Mouse (Mus musculus) liver, embryonic 13.5 days (tissue): ENCODE results near the gene Rad51ap1. TPM values are rescaled to one million over a fixed set of nuclear protein-coding genes. Genes with fewer than 3 reads are reported as not detected.
A peak's percentile ranks its signal among the peaks of the same experiment; 100 is the strongest.

ENCODE experiments used
- ATAC-seq: fragments of 200-750 bp; cut with Nextera tagmentation; 2 replicates; pipeline ENCODE4 v1.8.0; 2017; ENCODE audit warnings: low read depth, mild to moderate bottlenecking, moderate number of reproducible peaks, moderate library complexity
- DNase-seq: peaks from one replicate; pipeline ENCODE4 v3.0.0; 2022
- H3K27ac ChIP-seq: fragments of 300-500 bp; sonication (generic); 2 replicates; pipeline ENCODE4 v1.5.1; 2015; ENCODE audit warnings: moderate library complexity, mild to moderate bottlenecking, inconsistent platforms
- H3K27me3 ChIP-seq: fragments of 300-500 bp; sonication (generic); 2 replicates; pipeline ENCODE4 v1.6.1; 2015; ENCODE audit warnings: mild to moderate bottlenecking, inconsistent platforms
- H3K36me3 ChIP-seq: fragments of 300-500 bp; sonication (generic); 2 replicates; pipeline ENCODE4 v1.6.1; 2015; ENCODE audit warnings: mild to moderate bottlenecking, inconsistent platforms
- H3K4me1 ChIP-seq: fragments of 300-500 bp; sonication (generic); replicated peaks from 2 replicates; pipeline ENCODE4 v1.6.1; 2015; ENCODE audit warnings: inconsistent platforms
- H3K4me2 ChIP-seq: fragments of 300-500 bp; sonication (generic); 2 replicates; pipeline ENCODE4 v1.6.1; 2015; ENCODE audit warnings: inconsistent platforms, mild to moderate bottlenecking, moderate library complexity
- H3K4me3 ChIP-seq: fragments of 300-500 bp; sonication (generic); replicated peaks from 2 replicates; pipeline ENCODE4 v1.5.1; 2015; ENCODE audit warnings: mild to moderate bottlenecking, inconsistent platforms
- H3K9ac ChIP-seq: fragments of 300-500 bp; sonication (generic); 2 replicates; pipeline ENCODE4 v1.6.1; 2015; ENCODE audit warnings: mild to moderate bottlenecking, inconsistent platforms
- H3K9me3 ChIP-seq: fragments of 300-500 bp; sonication (generic); replicated peaks from 2 replicates; pipeline ENCODE4 v1.6.1; 2016; ENCODE audit warnings: inconsistent platforms
- WGBS: fragments of 180-500 bp; shearing (Covaris S2); methylation state at CpG from one replicate; pipeline ENCODE4 v1.1.7; 2015; ENCODE audit not compliant: insufficient replicate concordance; 5-methylcytosine and 5-hydroxymethylcytosine counted together
- polyA plus RNA-seq: library from polyadenylated mRNA; unstranded; fragments of >200 nt; fragmentation: Nextera tagmentation; extraction: Ambion mirVana; gene quantifications from 2 replicates; pipeline ENCODE4 v1.2.1, GENCODE M21; 2015

Gene Rad51ap1
- 59.0 and 67.3 TPM in 2 replicates for polyA plus RNA-seq

DNA sequence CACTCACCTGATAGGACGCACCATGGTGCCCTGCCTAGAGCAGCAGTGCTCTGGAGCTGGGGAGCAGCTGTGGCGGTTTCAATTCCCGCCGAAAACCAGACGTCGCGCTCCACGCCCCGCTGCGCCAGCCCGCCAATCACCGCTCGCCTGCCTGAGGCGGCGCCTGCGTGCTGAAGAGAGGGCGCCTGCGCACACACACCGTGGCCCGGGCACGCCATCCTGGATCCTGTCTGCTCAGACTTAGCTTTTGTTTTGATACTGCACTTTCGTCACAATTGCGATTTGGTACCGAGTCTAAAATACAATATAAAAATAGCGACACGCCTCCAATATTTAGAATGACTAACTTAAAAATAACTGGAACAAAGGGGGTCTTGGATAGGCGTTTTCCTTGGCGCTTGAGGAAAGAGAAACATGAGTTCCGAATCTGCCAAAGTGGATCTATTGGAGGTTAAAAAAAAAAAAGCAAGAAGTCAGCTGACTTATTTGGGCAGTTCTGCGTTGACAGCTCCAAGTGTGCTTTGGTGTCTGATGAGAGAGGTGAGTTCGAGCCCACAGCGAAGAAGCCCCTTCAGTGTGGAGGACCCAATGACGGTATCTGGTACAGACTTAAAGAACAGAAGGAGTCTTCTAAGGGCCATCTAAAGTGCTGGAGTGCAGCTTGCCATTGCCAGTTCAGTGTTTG is at the start of gene Rad51ap1, which contains the start of gene D6Wsu163e:
TSS of gene Rad51ap1 (minus strand) at position 101 of the 685 bp plus-strand sequence.
TSS of gene D6Wsu163e (plus strand) at position 476 of the 685 bp plus-strand sequence.
- ATAC-seq (peak; percentile 98), DNase-seq (peak; percentile 94)
- under 1% methylated on average over 33 of the region's 33 CpGs for WGBS

DNA sequence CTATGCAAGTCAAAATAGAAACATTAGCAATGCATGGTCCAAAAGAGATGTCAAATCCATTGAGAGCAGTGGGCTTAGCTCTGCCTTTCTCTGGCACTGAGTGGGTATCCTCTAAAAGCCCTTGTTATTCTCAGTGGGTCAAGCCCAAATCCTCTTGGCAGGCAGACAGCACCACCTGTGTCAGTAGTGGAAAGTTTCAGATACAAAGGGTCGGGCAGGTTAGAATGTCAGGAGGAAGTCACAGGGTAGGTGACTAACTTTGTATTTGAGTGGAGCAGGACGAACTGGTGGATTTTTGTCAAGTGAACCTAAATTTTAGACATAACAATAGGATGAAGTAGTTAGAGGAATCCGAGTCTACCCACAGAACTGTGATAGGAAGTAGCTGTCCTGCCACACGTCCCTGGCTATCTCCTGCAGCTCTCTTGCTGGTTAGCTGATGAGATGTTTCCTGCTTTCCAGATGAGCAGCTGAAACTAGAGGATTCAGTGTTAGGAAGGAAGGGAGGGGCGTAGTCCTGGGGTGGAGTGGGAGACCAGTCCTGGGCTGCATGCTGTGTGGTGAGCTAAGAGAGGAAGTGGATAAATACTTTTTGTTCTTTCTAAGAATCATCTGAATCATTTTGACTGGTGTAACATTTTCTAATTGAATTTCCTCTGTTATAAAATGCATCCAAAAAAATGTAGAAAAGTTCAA is 42.3 kb upstream of the Rad51ap1 start:
- Histone ChIP-seq H3K4me3 (no peak overlapping the region), H3K36me3 (peaks cover 16% of the 10 kb centered on the region; the same call in 1 of the 2 replicates), H3K9me3 (no peaks in the 10 kb centered on the region), H3K4me1 (no peaks in the 10 kb centered on the region), H3K4me2 (no peak overlapping the region), H3K27me3 (no peaks in the 10 kb centered on the region), H3K9ac (no peak overlapping the region), H3K27ac (no peak overlapping the region)
- WGBS, result 8% methylated on average over 5 of the region's 5 CpGs
- ATAC-seq (peak; percentile 36; the same call in 1 of the 2 replicates), DNase-seq (no peak)

More for the DNA sequence above, at the start of gene Rad51ap1, which contains the start of gene D6Wsu163e:
- Histone ChIP-seq H3K4me2 (peak within 1 kb of the TSS; percentile 81), H3K4me3 (peak within 1 kb of the TSS; percentile 91), H3K9me3 (no peaks in the 10 kb centered on the region), H3K4me1 (peaks cover 38% of the 10 kb centered on the region), H3K36me3 (peaks cover 31% of the 10 kb centered on the region), H3K27me3 (no peaks in the 10 kb centered on the region), H3K9ac (peak within 1 kb of the TSS; percentile 95), H3K27ac (peak within 1 kb of the TSS; percentile 88)

DNA sequence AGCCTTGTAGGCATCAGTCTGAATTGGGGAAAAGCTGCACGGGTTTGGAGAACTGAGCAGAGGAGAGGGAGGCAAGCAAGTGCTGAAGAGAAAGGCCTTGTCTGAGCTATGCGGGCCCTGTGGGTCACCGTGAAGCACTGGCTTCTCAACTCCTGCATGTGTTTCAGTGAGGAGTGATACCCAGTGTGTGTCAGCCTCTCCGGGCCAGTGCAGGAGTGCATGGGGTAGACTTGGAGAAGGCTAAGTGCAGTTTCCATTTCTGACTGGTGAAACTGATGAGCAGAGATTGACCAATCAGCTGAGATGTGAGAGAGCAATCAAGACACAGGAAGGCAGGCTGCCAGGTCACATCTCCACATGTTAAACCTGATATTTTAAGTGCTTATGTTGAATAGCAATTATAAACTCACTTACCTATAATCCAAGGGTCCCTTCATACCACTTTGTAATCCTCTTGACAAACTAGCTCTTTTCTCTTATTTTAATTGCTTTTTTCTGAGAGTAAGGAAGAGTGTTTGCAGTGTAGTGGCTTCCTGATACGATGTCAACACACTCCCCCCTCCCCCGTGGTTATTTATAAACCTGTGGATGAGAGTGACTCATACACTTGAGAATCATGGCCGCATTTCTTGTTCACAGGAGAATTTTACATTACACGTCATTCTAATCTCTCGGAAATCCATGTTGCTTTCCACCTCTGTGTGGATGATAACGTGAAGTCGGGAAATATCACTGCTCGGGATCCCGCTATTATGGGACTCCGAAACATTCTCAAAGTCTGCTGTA is 27.0 kb upstream of the Rad51ap1 start:
- DNase-seq (no peak), ATAC-seq (no peak)
- H3K4me2 ChIP-seq, result no peak overlapping the region
- no peak overlapping the region for H3K4me3 ChIP-seq
- no peaks in the 10 kb centered on the region for H3K9me3 ChIP-seq
- no peaks in the 10 kb centered on the region for H3K4me1 ChIP-seq
- no peaks in the 10 kb centered on the region for H3K27me3 ChIP-seq
- 64% methylated on average over 14 of the region's 14 CpGs for WGBS
- H3K9ac ChIP-seq, result no peak overlapping the region
- peaks cover 45% of the 10 kb centered on the region for H3K36me3 ChIP-seq
- H3K27ac ChIP-seq, result no peak overlapping the region

DNA sequence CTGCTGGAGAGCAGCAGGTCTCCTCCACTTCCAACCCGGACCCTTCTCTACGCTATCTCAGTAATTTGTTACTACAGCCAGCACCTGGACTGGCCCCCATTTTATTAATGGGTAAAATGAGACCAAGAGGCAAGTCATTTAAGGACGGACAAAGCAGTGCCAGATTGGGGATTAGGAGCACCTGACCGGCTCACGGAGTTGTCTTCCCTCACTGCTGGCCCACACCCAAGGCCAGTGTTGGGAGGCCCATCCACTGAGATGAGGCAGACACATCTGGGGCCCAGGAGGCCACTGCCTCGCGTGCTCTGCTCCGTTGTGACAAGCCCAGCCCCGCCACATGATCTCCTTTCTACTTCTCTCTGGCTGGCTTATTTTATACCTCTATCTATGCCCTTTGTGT is 24.0 kb upstream of the Rad51ap1 start:
- Histone ChIP-seq H3K27me3 (no peaks in the 10 kb centered on the region), H3K4me3 (no peak overlapping the region), H3K9ac (no peak overlapping the region), H3K27ac (no peak overlapping the region), H3K9me3 (no peaks in the 10 kb centered on the region), H3K36me3 (peaks cover 40% of the 10 kb centered on the region), H3K4me1 (no peaks in the 10 kb centered on the region), H3K4me2 (no peak overlapping the region)
- no peak for DNase-seq
- ATAC-seq, result no peak
- 75% methylated on average over 9 of the region's 9 CpGs for WGBS

DNA sequence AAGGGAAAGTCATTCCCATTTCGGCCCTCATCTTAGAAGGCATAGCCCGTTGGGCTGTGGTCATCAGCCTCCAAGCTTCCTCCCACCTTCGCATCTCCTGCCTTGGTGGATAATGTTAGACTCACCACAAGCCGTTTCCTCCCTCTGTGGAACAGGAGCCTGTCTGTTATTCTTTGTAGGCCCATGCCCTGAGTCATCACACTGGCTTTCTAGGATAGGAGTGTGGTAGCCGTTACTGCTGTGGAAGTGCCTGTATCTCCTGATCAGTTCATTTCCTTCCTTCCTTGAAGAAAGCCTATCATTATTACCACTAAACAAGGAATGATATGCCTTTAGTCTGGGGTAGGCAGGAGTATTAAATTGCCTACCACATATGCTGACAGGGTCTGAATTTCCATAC is 23.3 kb upstream of the Rad51ap1 start:
- Histone ChIP-seq H3K27ac (no peak overlapping the region), H3K4me2 (no peak overlapping the region), H3K36me3 (peaks cover 37% of the 10 kb centered on the region), H3K27me3 (no peaks in the 10 kb centered on the region), H3K9ac (no peak overlapping the region), H3K4me3 (no peak overlapping the region), H3K9me3 (no peaks in the 10 kb centered on the region), H3K4me1 (no peaks in the 10 kb centered on the region)
- WGBS, result 30% methylated on average over 5 of the region's 5 CpGs
- ATAC-seq (no peak), DNase-seq (no peak)

DNA sequence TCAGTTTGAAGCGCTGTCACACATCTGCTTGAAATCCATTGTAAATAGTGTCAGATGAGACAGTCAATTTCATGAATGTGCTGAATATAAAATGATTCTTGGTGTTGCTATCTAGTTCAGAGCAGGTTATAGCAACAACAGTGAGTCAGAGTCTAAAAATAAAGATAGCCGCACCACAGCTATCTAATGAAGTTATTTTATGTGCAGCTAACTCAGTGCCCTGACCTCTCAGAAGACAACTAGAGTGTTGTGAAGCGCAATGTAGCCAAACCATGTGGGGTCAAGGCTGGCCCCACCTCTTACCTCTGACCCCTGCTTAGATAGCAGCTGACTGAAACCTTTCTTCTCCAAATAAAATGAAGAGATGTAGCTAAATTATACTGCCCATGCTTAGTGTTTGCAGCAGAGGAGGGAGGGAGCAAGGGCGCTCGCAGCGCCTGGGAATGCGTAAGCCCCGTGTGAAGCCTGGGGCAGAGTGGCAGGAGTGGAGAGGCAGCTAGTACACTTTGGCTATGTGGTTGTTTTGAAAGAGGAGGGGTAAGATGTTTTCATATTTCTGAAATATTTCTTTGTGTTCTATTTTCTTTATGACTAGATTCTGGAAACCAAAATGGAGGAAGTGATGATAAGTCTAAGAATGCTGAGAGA is 22.1 kb upstream of the Rad51ap1 start:
- WGBS, result 82% methylated on average over 8 of the region's 8 CpGs
- no peak for DNase-seq
- peaks cover 43% of the 10 kb centered on the region for H3K36me3 ChIP-seq

DNA sequence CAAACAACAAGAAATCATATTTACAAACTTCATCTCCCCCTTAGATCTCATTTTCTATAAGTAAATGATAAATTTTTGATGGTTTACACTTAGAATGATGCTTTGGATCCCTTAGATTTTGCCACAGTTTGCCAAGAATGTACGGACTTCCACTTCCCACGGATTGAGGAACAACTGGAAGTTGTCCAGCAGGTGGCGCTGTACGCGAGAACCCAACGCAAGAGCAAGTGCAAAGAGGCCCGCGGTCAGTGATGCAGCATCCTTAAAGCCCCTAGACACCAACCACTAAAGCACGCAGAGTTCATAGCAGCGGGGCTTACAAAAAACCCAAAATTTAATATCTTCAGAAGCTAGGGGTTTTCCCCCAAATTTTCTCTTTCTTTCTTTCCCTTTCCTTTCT is 16.3 kb upstream of the Rad51ap1 start:
- Histone ChIP-seq H3K36me3 (peaks cover 50% of the 10 kb centered on the region), H3K27me3 (no peaks in the 10 kb centered on the region), H3K9me3 (no peaks in the 10 kb centered on the region), H3K4me2 (no peak overlapping the region), H3K4me1 (no peaks in the 10 kb centered on the region), H3K4me3 (no peak overlapping the region), H3K9ac (no peak overlapping the region), H3K27ac (no peak overlapping the region)
- DNase-seq (peak; percentile 42), ATAC-seq (no peak)
- 8% methylated on average over 10 of the region's 10 CpGs for WGBS

More for the DNA sequence above, 22.1 kb upstream of the Rad51ap1 start:
- no peaks in the 10 kb centered on the region for H3K9me3 ChIP-seq
- no peak overlapping the region for H3K4me3 ChIP-seq
- no peaks in the 10 kb centered on the region for H3K4me1 ChIP-seq
- no peak overlapping the region for H3K4me2 ChIP-seq
- no peak overlapping the region for H3K27ac ChIP-seq
- H3K27me3 ChIP-seq, result no peaks in the 10 kb centered on the region
- no peak for ATAC-seq
- H3K9ac ChIP-seq, result no peak overlapping the region

DNA sequence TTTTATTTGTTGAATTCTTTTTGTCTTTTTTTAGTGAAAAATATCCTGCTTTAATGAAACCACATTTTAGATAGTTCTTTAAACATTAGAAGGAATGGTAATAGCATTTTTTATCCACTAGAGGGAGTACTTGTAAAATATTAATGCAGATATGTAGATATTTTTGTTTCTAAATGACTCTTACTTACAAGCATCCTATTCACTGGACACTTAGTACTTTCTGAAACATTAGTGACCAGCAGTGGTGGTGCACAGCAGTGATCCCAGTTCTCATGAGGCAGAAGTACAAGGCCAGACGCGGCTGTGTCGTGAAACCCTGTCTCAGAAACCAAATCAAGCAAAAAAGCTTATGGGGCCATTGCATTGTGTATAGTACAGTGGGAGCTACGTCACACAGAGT is 8.9 kb upstream of the Rad51ap1 start:
- Histone ChIP-seq H3K9me3 (no peaks in the 10 kb centered on the region), H3K36me3 (peaks cover 59% of the 10 kb centered on the region), H3K27me3 (no peaks in the 10 kb centered on the region), H3K27ac (no peak overlapping the region), H3K4me2 (no peak overlapping the region), H3K4me1 (no peaks in the 10 kb centered on the region), H3K4me3 (no peak overlapping the region), H3K9ac (no peak overlapping the region)
- ATAC-seq (no peak), DNase-seq (no peak)
- WGBS, result 82% methylated on average over 4 of the region's 4 CpGs

DNA sequence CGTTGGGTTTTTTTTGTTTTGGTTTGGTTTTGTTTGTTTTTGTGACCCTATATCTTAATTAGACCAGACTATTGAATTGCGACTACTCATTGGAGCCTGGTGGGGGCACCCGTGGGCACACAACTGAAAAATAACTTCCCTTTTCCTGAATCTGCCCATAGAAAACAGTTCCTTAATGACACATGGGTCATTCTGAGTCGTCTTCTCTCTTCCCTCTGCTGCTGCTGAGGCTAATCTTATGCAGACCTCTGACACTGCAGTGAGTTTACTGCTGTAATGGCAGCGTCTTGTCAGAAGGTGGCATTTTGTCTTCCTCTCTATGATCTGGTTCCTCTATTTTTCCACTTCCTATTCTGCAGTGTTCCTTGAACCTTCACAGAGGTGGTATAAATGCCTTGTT is 1.1 kb upstream of the Rad51ap1 start:
- Histone ChIP-seq H3K27me3 (no peaks in the 10 kb centered on the region), H3K4me2 (peak overlapping the region; percentile 81), H3K27ac (peak overlapping the region; percentile 73), H3K9ac (peak overlapping the region; percentile 73), H3K4me3 (peak overlapping the region; percentile 91), H3K4me1 (peaks cover 38% of the 10 kb centered on the region), H3K36me3 (peaks cover 34% of the 10 kb centered on the region), H3K9me3 (no peaks in the 10 kb centered on the region)
- peak; percentile 24 for DNase-seq
- no peak for ATAC-seq
- WGBS, result 1% methylated on average over 5 of the region's 5 CpGs

DNA sequence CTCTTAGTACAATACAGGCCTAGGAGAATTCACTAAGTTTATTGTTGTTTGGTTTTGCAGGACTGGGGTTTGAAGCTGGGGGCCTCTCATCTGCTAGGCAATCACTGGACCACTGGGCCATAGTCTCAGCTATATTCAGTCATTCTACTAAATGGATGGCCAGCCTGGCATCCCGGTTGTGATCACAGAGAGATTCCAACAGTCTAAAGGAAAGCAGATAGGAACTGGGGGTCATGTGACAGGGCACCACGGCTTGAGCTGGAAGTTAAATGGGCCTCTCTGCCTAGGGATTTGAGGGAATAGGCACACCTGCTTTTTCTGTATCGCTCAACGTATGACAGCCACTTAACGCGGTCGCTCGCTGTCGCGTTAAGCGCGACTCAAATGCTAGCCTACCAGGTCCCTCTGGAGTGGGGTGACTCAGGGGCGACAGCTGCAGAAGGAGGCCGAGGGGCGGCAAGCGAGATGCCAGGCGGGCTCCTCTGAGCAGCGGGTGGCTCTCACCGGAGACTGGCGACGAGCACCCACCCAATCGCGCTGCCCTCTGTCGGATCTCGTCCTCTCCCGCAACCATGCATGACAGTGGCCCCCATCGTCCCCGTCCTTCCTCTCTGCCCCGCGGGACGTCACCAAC is 417 bp downstream of the Rad51ap1 start:
- Histone ChIP-seq H3K27me3 (no peaks in the 10 kb centered on the region), H3K9me3 (no peaks in the 10 kb centered on the region), H3K4me1 (peaks cover 38% of the 10 kb centered on the region), H3K4me3 (peak overlapping the region; percentile 91), H3K4me2 (peak overlapping the region; percentile 81), H3K36me3 (peaks cover 32% of the 10 kb centered on the region), H3K9ac (peak overlapping the region; percentile 95), H3K27ac (peak overlapping the region; percentile 88)
- WGBS, result under 1% methylated on average over 31 of the region's 31 CpGs
- ATAC-seq (peak; percentile 1; the same call in 1 of the 2 replicates), DNase-seq (no peak)
